In the genomic region with DNA sequence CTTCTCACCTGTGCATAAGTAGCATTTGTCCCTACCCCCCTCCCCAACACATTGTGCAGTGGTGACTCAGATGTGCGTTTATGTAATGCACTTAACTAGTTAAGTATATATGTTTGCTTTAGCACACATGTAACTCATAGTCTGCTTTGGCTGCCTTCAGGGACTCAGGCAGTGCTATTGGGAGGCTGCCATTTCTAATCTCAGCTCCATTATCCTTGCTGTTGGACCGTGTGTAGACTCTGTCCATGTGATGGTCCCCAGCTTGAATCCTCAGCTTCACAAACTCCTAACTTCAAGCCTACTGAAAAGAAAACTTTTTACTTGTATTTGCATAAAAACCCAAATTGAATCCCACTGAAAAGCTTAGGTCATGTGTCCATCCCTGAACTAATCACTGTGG, we compare ENCODE assay signal across 17 mouse cellular contexts.
DNase-seq lines count a peak whose midpoint lies in the region; ATAC-seq lines count a peak whose summit lies in the region.
"Had no signal": no experiment of that assay in that cellular context is flagged by ENCODE, and none has a peak within 500 bp of the region (broad histone marks: within the 10 kb centered on the region; RNA-seq: fewer than 3 reads in every experiment).

No protein-coding gene starts in this region.

- H3K4me2 ChIP-seq in forebrain, embryonic 15.5 days (replicated peaks) = no peak overlapping the region
- H3K4me2 ChIP-seq in forebrain, embryonic 12.5 days = no peak overlapping the region
- H3K4me2 ChIP-seq: limb, embryonic 13.5 days; midbrain, embryonic 13.5 days; neural tube, embryonic 15.5 days had no signal

- no peak overlapping the region; the same call in 1 of the 2 replicates for H3K27ac ChIP-seq in forebrain, embryonic 15.5 days (replicated peaks)
- no peak overlapping the region for H3K27ac ChIP-seq in forebrain, embryonic 12.5 days
- H3K27ac ChIP-seq: hindbrain, embryonic 10.5 days; limb, embryonic 13.5 days; liver, embryonic 14.5 days; midbrain, embryonic 13.5 days; neural tube, embryonic 15.5 days had no signal

- 0 out of 2 replicates have a peak, but pooled peaks cover 6% of the 10 kb centered on the region for H3K4me1 ChIP-seq in forebrain, embryonic 15.5 days
- no peaks in the 10 kb centered on the region for H3K4me1 ChIP-seq in forebrain, embryonic 12.5 days
- H3K4me1 ChIP-seq: hindbrain, embryonic 10.5 days; midbrain, embryonic 13.5 days; neural tube, embryonic 15.5 days had no signal

- no peak overlapping the region for H3K9ac ChIP-seq in forebrain, embryonic 15.5 days (replicated peaks)
- no peak overlapping the region for H3K9ac ChIP-seq in forebrain, embryonic 12.5 days
- H3K9ac ChIP-seq: limb, embryonic 13.5 days; liver, embryonic 14.5 days; midbrain, embryonic 13.5 days; neural tube, embryonic 15.5 days had no signal

- 73% methylated on average over 2 of the region's 2 CpGs for WGBS in forebrain, embryonic 15.5 days
- WGBS in forebrain, embryonic 12.5 days = 79% methylated on average over 2 of the region's 2 CpGs

- no peaks in the 10 kb centered on the region for H3K36me3 ChIP-seq in forebrain, embryonic 15.5 days
- no peaks in the 10 kb centered on the region for H3K36me3 ChIP-seq in forebrain, embryonic 12.5 days (replicated peaks)
- H3K36me3 ChIP-seq: hindbrain, embryonic 10.5 days; limb, embryonic 13.5 days; midbrain, embryonic 13.5 days; neural tube, embryonic 15.5 days had no signal

- H3K4me3 ChIP-seq in forebrain, embryonic 15.5 days = no peak overlapping the region
- no peak overlapping the region for H3K4me3 ChIP-seq in forebrain, embryonic 12.5 days (replicated peaks)
- H3K4me3 ChIP-seq: erythroblast, embryonic 14.5 days; hindbrain, embryonic 10.5 days; limb, embryonic 13.5 days; midbrain, embryonic 13.5 days; myocyte; neural tube, embryonic 15.5 days had no signal

- DNase-seq in layer of hippocampus, adult 9-11 months = peak; percentile 38
- DNase-seq in layer of hippocampus, postnatal 10 days (ENCODE audit: low spot score in 2 of 2) = no peak
- DNase-seq in brain, embryonic 18.5 days (ENCODE audit: low read depth, low spot score) = peak; percentile 12
- DNase-seq in heart, postnatal 4 days = peak; percentile 21
- no peak for DNase-seq in MN1 (ENCODE audit: low spot score)
- DNase-seq in adrenal gland, postnatal 10 days = no peak
- DNase-seq: kidney, adult 2 months; kidney, postnatal 14 days had no signal

- no peaks in the 10 kb centered on the region for H3K27me3 ChIP-seq in forebrain, embryonic 15.5 days
- no peaks in the 10 kb centered on the region for H3K27me3 ChIP-seq in forebrain, embryonic 12.5 days
- H3K27me3 ChIP-seq: limb, embryonic 13.5 days; midbrain, embryonic 13.5 days; neural tube, embryonic 15.5 days had no signal

- ATAC-seq in forebrain, embryonic 15.5 days (replicated peaks) = peak; percentile 46
- no peak for ATAC-seq in forebrain, embryonic 12.5 days (ENCODE audit: low FRiP score)
- ATAC-seq: midbrain, embryonic 13.5 days had no signal

- H3K9me3 ChIP-seq in forebrain, embryonic 15.5 days = no peaks in the 10 kb centered on the region
- H3K9me3 ChIP-seq in forebrain, embryonic 12.5 days = no peaks in the 10 kb centered on the region
- H3K9me3 ChIP-seq: hindbrain, embryonic 10.5 days; limb, embryonic 13.5 days; midbrain, embryonic 13.5 days; neural tube, embryonic 15.5 days had no signal

Comparison
In these comparisons a context has a peak if more than half of its experiments do, and no peak if none do; other contexts are left out.
1. DNase-seq: peak in layer of hippocampus, adult 9-11 months (single experiment), brain, embryonic 18.5 days (single experiment) and heart, postnatal 4 days (single experiment); none in layer of hippocampus, postnatal 10 days (0 of 2), MN1 (single experiment) and adrenal gland, postnatal 10 days (single experiment).